Mouse (Mus musculus): ENCODE results near the gene Gpr132.

DNA sequence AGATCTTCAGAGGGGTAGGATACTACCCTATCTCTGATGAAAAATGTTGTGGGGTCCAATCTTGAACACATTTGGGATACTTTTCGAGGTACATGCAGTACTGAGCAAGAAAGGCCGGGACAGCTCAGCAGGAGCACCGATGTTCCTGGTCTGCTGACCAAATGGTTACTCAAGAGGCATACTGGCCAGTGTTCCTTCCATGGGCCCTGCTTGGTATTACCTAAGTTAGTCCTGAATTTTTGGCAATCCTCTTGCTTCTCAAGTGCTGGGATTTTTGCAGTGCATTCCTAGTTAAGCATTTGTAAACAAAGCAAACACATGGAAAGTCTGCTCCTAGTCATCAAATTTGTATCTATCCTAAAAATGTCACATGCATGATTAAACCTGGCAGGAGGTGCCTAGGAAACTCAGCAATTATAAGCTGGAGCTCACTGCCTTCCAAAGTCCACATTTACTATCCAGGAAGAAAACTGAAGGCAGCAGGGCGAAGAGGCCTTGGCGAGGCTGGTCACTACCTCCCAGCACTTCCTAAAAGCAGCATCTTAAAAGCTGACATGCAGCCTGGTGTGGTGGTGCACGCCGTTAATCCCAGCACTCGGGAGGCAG, 48.9 kb downstream of the Gpr132 start:
- TF ChIP-seq GATA1 (IDR thresholded peaks at IDR 0.05; ENCODE audit: borderline replicate concordance, low read length): no peak
- TF ChIP-seq FLI1 (IDR thresholded peaks at IDR 0.05; ENCODE audit: low read length): no peak
